Mouse (Mus musculus) brain, embryonic 14.5 days (tissue): ENCODE results near the gene Dppa3.

Source experiments
- CTCF ChIP-seq: fragments of 200-500 bp; IDR thresholded peaks from 2 replicates; pipeline ENCODE4 v1.5.1; 2012; ENCODE audit warnings: inconsistent platforms, mild to moderate bottlenecking, moderate library complexity, borderline replicate concordance; ENCODE audit not compliant: insufficient read depth, insufficient read length; ENCODE audit errors: extremely low read depth
- POLR2A ChIP-seq: fragments of 200-500 bp; IDR thresholded peaks from 2 replicates; pipeline ENCODE4 v1.6.1; 2012; ENCODE audit warnings: mild to moderate bottlenecking, inconsistent platforms, borderline replicate concordance; ENCODE audit not compliant: poor library complexity, insufficient read depth, insufficient read length, severe bottlenecking; ENCODE audit errors: extremely low read depth

DNA sequence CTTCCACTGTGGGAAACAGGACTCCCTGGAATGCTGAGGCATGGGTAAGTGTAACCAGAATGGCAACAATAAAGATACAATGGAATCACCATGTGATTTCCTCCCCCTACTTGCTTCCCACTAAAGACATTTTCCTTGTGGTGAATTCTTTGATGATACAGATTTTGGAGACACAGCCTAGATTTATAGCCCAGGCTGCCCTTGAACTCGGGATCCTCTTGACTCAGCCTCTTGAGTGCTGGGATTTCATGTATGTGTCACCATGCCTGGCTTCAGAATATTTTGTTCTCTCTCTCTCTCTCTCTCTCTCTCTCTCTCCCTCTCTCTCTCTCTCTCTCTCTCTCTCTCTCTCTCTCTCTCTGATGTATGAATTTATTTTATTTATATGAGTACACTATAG lies 47.1 kb upstream of the Dppa3 start:
- no peak for TF ChIP-seq POLR2A
- no peak for TF ChIP-seq CTCF
